Mouse (Mus musculus): ENCODE results near the gene Cmpk1.

- TF ChIP-seq POLR2A (IDR thresholded peaks at IDR 0.05; ENCODE audit: low read depth, low read length) (no peak), CTCF (IDR thresholded peaks at IDR 0.05; ENCODE audit: extremely low read depth, insufficient read depth, insufficient read length, insufficient replicate concordance) (no peak)
These were observed 12.4 kb upstream of the Cmpk1 start for GRCm38 (mm10) chr4:114999445-114999772.

Measured in spleen, adult 2 months (tissue).